Mouse (Mus musculus): ENCODE measurements around the gene Cracr2b. TPM values are rescaled to one million over a fixed set of nuclear protein-coding genes. Genes with fewer than 3 reads are reported as not detected.

Gene Cracr2b
- total RNA-seq, 4 experiments from 2014 or later = 3.3 to 11.4 (median 6.9) TPM

DNA sequence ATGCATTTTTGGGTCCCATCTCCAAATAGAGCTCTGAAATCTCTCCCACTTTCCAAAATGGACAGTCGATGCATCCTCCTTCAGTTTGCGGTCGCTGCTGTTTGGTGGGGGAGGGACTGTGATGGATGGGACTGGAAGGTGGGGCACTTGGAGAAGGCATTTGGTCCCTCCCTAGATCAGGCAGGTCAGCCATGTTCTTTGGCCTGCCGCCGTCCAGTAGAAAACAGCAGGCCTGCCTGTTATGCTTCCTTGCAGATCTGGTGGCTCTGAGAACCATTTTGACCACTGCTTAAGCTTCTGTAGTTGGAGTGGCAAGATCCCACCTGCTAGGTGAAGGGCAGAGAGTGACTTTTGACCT lies 7.2 kb downstream of the Cracr2b start:
- DNase-seq (ENCODE audit: low spot score in 2 of 2) = no peak

- peak in 1 of 2 experiments; percentile 59 for DNase-seq (ENCODE audit: low spot score in 2 of 2)
These were observed 7.8 kb downstream of the Cracr2b start for GRCm38 (mm10) chr7:141468522-141469211.

DNA sequence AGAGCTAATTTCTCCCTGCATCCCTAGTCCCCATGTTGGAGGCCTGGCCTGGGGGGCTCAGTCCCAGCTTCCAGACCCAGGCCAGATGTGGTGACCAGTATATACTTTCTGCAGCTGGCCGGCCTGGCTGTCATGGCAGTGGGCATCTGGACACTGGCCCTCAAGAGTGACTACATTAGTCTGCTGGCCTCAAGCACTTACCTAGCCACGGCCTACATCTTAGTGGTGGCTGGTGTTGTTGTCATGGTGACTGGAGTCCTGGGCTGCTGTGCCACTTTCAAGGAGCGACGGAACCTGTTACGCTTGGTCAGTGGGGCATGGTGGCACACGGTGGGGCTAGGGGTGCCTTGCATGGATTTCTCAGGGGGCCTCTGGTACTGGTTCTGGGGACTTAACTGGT lies 8.5 kb downstream of the Cracr2b start:
- DNase-seq (ENCODE audit: low spot score in 2 of 2) = no peak

DNA sequence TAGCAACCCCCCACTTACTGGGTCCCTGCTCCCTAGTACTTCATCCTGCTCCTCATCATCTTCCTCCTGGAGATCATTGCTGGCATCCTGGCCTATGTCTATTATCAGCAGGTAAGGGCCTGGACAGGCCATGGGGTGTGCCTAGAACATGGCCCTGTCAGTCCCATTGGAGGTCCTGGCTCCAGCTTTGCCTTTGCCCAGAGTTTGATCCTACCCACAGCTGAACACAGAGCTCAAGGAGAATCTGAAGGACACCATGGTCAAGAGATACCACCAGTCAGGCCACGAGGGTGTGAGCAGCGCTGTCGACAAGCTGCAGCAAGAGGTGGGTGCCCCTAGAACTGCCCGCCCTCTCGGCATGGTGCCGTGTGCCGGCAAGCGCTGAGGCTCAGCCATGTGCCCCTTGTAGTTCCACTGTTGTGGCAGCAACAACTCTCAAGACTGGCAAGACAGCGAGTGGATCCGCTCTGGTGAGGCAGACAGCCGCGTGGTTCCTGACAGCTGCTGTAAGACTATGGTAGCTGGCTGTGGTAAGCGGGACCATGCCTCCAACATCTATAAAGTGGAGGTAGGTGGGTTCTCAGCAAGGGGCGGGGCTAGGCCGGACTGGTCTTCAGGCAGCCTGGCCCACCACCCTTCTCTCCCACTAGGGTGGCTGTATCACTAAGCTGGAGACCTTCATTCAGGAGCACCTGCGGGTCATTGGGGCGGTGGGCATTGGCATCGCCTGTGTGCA lies 9.2 kb downstream of the Cracr2b start:
- DNase-seq (ENCODE audit: low spot score in 2 of 2) = no peak

DNA sequence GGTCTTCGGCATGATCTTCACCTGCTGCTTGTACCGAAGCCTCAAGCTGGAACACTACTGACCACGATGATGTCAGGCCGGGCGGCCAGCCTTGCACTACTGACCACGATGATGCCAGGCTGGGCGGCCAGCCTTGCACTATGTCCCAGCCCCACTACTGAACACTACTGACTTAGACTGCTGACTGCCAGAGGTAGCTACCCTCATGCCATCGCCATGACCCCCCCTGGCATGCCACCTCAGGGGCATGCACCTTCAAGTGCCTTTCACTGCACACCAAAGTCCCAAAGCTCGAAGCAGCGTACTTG lies 9.7 kb downstream of the Cracr2b start:
- DNase-seq (ENCODE audit: low spot score in 2 of 2) = no peak

DNA sequence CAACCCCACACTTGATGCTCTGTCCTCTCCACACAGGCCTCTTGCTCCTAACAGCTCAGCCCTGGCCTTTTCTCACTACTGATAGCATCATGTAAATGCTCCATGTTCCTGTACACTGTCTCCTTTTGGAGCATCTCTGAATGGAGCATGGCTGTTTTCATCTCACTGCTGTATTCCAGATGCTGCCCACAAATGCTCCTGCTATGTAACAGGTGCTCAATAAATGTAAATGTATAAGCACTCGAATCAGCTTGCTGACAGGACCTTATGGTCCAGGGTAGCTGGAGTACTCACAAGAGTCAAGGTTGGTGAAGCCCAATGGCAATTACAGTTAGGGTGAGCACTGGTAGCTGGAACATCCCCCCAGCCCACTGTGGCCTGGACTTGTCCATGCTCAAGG lies 10.3 kb downstream of the Cracr2b start:
- no peak for DNase-seq (ENCODE audit: low spot score in 2 of 2)

- no peak for DNase-seq (ENCODE audit: low spot score in 2 of 2)
These were observed 11.3 kb downstream of the Cracr2b start for GRCm38 (mm10) chr7:141472226-141472625.

DNA sequence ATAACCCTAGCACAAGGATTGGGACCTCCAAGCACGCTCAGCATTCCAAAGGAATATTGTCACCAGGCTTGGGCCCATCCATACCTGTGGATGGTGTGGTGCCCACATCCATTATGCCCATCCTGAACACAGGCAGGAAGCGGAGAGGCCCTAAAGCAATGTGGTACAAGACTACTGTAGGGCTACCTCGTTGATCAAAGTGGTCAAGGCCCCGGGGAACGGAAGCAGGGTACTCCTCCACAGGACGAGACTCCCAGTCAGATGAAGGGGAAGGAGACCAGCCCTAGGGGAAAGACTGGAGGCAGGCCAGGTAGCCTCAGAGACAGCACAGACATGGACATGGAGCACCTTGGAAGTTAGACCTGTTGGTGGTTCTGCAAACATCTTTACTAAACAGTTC lies 11.9 kb downstream of the Cracr2b start:
- DNase-seq (ENCODE audit: low spot score in 2 of 2) = no peak

GRCm38 (mm10) chr7:141474160-141474559 lies 13.3 kb downstream of the Cracr2b start:
- DNase-seq (ENCODE audit: low spot score in 2 of 2) = no peak

DNA sequence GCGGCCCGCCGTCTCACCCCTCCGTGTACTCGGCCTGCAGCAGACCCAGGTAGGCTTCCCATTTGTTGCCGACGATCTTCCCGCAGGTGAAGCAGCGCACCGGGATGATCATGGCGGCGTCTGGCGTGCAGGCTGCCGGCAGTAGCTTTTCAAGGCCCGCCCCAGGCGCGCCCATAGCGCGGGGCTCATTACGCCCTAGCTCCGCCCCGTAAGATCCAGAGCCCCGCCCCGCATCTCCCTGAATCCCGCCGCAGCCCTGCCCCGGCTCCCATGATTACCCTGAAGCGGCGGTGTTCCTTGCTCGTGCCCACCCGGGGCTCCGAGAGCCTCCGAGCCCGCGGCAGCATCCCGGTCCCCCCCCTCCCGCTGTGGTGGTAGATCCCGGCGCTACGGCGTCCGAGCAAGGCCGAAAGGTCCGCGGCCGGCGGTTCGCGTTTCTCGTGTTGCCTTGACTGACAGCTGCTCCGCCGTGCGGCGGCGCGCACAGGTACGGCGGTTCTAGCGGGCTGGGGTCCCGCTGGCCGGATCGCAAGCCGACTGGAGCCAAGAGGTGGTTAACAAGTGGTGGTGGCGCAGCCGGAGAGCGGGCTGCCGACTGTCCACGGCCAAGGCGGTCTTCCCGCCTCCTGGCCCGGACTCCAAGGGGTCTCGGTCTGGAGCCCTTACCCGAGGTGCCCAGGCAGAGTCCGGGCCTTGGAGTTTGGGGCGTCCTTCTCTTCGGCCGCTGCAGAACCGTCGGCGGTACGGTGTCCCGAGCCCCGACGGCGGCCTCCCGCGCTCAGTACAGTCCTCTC lies 14.3 kb downstream of the Cracr2b start, which contains the start of the genes Polr2l and Tspan4:
TSS of gene Polr2l (minus strand) at position 122 of the 794 bp plus-strand sequence.
TSS of gene Tspan4 (plus strand) at position 230 of the 794 bp plus-strand sequence.
- DNase-seq (ENCODE audit: low spot score in 2 of 2) = peak; percentile 75 to 82

GRCm38 (mm10) chr7:141475805-141476158 lies 14.9 kb downstream of the Cracr2b start:
- DNase-seq (ENCODE audit: low spot score in 2 of 2) = no peak

GRCm38 (mm10) chr7:141476226-141476980 lies 15.5 kb downstream of the Cracr2b start:
- peak; percentile 76 to 83 for DNase-seq (ENCODE audit: low spot score in 2 of 2)

DNA sequence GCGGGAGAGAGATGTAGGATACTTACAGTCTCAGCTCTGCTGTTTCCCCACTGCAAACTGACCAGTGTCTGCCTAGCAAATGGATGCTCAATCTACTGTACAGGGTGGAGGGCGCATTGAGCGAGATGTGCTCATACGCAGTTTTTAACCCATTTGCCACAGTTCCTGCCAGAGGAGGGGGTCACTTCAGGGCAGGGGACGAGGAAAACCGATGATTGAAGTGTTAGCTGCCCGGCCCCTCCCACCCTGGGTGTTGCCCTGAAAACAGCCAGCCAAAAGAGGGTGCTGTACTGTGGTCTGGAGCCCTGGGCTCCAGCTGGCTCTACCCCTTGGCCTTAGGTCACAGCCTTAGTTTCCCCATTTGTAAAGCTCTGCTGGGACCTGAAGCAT lies 16.1 kb downstream of the Cracr2b start:
- no peak for DNase-seq (ENCODE audit: low spot score in 2 of 2)

GRCm38 (mm10) chr7:141477578-141478269 lies 16.8 kb downstream of the Cracr2b start:
- DNase-seq (ENCODE audit: low spot score in 2 of 2) = no peak

DNA sequence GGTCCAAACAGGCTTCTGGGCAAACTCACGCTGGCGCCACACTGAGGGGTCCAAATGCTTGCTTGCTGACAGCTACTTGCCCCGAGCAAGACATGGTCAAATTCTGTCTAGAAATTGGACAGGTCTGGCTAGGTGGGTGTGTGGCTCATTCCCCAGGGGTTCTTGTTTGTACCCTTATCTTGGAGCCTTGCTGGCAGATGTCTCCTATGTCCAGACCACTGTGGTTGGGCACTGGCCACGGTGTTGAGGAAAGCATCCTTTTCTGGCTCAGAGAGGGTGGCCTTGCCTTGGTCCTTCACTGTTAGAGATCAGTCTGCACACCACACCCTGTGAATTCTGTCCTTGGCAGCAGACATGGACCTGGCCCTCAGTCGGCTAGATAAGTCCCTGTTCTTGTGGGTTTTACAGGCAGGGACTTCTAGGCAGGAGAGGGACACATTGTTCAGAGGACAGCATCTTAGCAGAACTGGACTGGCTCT lies 17.4 kb downstream of the Cracr2b start:
- DNase-seq (ENCODE audit: low spot score in 2 of 2) = no peak

DNA sequence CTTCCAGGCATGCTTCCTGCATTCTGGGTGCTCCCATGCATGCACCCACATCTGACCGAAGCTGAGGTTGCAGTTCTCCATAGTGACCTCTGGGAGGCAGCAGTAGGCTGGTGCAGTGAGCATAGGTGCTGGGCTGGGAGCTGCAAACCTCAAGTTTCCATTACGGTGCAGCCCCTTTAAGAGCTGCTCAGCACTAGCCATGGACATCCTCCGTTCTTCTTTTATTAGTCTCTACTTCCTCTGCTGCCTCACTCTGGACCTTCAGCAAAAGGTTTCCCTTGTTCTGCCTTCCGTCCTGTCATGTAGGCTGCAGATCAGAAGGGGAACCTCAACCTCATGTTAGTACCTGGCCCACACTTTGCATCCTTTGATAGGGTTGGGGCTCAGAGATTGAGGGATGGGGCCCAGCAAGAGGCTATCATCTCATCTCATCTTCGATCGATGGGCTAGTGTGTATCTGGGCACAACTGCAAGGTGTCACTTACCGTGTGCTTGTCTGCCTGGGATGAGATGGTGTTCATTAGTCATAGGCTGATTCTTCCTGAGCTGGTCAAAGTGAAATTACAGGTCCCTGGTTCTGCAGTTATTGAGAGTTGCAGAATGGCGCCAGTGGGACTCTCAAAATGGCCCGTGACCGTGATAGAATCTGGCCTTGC lies 20.1 kb downstream of the Cracr2b start:
- DNase-seq (ENCODE audit: low spot score in 2 of 2) = no peak

GRCm38 (mm10) chr7:141481498-141482401 lies 20.9 kb downstream of the Cracr2b start:
- DNase-seq (ENCODE audit: low spot score in 2 of 2) = no peak

GRCm38 (mm10) chr7:141482531-141483024 lies 21.7 kb downstream of the Cracr2b start:
- DNase-seq (ENCODE audit: low spot score in 2 of 2) = no peak

- no peak for DNase-seq (ENCODE audit: low spot score in 2 of 2)
These were observed 22.3 kb downstream of the Cracr2b start for GRCm38 (mm10) chr7:141483114-141483653.
